Mouse (Mus musculus) midbrain, embryonic 14.5 days (tissue): ENCODE measurements at regions not wholly inside any gene's neighbourhood (a gene's known extent, or its start where the extent isn't known, plus 50 kb on each side); places are given as distances from the start of the nearest gene placed in this dataset.

Source experiments
- ATAC-seq: fragments of 200-750 bp; cut with Nextera tagmentation; 2 replicates; pipeline ENCODE4 v1.8.0; 2017; ENCODE audit warnings: moderate number of reproducible peaks, moderate library complexity; ENCODE audit not compliant: low FRiP score, low TSS enrichment
- DNase-seq: peaks from one replicate; pipeline ENCODE4 v3.0.0-alpha.2; 2015
- H3K27ac ChIP-seq: fragments of 300-500 bp; sonication (generic); replicated peaks from 2 replicates; pipeline ENCODE4 v1.5.1; 2014; ENCODE audit warnings: mild to moderate bottlenecking, low read depth, low read length, moderate library complexity
- H3K27me3 ChIP-seq: fragments of 300-500 bp; sonication (generic); 2 replicates; pipeline ENCODE4 v1.6.1; 2014; ENCODE audit warnings: low read length, control low read depth, mixed read lengths; ENCODE audit not compliant: control insufficient read depth, insufficient read depth
- H3K36me3 ChIP-seq: fragments of 300-500 bp; sonication (generic); 2 replicates; pipeline ENCODE4 v1.6.1; 2014; ENCODE audit warnings: low read length, control low read depth; ENCODE audit not compliant: control insufficient read depth, insufficient read depth
- H3K4me1 ChIP-seq: fragments of 300-500 bp; sonication (generic); 2 replicates; pipeline ENCODE4 v1.6.1; 2014; ENCODE audit warnings: mild to moderate bottlenecking, antibody characterized with exemption, low read length, control low read depth; ENCODE audit not compliant: control insufficient read depth, insufficient read depth
- H3K4me2 ChIP-seq: fragments of 300-500 bp; sonication (generic); 2 replicates; pipeline ENCODE4 v1.6.1; 2014; ENCODE audit warnings: mild to moderate bottlenecking, low read length, moderate library complexity
- H3K4me3 ChIP-seq: fragments of 300-500 bp; sonication (generic); replicated peaks from 2 replicates; pipeline ENCODE4 v1.5.1; 2014; ENCODE audit warnings: low read depth, low read length
- H3K9ac ChIP-seq: fragments of 300-500 bp; sonication (generic); replicated peaks from 2 replicates; pipeline ENCODE4 v1.6.1; 2014; ENCODE audit warnings: mild to moderate bottlenecking, low read length, moderate library complexity
- H3K9me3 ChIP-seq: fragments of 300-500 bp; sonication (generic); 2 replicates; pipeline ENCODE4 v1.6.1; 2016; ENCODE audit warnings: low read length, control low read depth, mixed read lengths; ENCODE audit not compliant: control insufficient read depth
- WGBS: fragments of 180-500 bp; shearing (Covaris S2); extraction: QIAGEN DNeasy Blood & Tissue Kit; methylation state at CpG from one replicate; pipeline ENCODE4 v1.1.7; 2014; 5-methylcytosine and 5-hydroxymethylcytosine counted together

DNA sequence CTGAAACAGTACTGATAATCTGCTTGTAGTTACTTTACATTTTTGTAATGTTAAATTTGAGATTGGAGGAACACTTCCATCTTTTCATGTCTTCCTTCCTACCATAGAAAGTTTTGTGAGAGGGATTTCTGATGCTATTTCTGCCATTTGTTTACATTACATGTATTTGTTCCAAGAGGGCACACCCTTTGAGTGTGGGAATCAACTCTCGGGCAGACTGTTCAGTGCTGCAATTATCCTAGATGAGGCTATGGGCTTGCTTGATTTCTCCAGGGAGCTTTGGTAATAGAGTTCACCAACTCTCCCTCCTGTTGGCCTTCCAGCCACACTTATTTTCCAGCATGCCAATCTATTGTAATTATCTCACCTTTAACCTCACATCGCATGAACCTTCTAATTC is 52.4 kb downstream of the Gm13691 start:
- no peak for ATAC-seq
- Histone ChIP-seq H3K9me3 (no peaks in the 10 kb centered on the region), H3K4me3 (no peak overlapping the region), H3K27ac (no peak overlapping the region), H3K36me3 (no peaks in the 10 kb centered on the region), H3K9ac (no peak overlapping the region), H3K27me3 (no peaks in the 10 kb centered on the region), H3K4me2 (no peak overlapping the region), H3K4me1 (no peaks in the 10 kb centered on the region)
- 51% methylated on average over 2 of the region's 2 CpGs for WGBS
- no peak for DNase-seq

DNA sequence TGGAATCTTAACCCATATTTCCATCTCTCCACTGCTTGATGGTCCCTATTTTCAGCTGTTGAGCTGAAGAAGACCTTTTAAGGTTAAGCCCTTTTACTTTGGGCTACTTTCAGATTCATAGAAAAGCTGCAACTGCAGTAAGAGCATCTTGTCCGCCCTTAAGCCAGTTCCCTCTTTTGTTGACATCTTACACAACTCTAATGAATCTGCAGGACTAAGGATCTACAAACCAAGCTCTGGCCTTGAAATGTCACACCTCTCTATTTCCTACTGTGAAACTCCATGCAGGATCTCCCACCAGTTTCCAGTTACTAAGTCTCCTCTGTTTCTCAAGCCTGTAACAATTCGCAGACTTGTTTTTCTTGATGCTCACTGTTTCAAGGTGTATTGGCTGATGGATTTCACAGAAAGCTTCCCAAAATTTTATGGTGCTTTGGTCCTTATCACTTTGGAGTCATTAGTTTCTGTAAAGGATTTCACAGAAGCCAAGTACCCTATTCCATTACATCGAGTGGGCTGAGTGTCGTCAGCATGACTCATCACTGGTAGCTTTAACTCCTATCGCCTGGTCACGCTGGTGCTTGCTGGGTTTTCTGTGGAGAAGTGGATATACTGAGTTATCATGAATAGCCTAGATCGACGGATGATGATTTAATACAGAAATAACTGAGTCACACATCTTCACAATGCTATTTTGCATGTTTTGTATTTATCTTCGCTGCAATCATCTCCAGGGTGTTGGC is 58.2 kb downstream of the Gm13691 start:
- WGBS, result 92% methylated on average over 9 of the region's 9 CpGs
- no peaks in the 10 kb centered on the region for H3K4me1 ChIP-seq
- no peak overlapping the region for H3K4me3 ChIP-seq
- H3K27me3 ChIP-seq, result no peaks in the 10 kb centered on the region
- H3K9me3 ChIP-seq, result no peaks in the 10 kb centered on the region
- ATAC-seq (no peak), DNase-seq (no peak)
- no peak overlapping the region for H3K4me2 ChIP-seq
- H3K9ac ChIP-seq, result no peak overlapping the region
- H3K27ac ChIP-seq, result no peak overlapping the region
- H3K36me3 ChIP-seq, result no peaks in the 10 kb centered on the region

DNA sequence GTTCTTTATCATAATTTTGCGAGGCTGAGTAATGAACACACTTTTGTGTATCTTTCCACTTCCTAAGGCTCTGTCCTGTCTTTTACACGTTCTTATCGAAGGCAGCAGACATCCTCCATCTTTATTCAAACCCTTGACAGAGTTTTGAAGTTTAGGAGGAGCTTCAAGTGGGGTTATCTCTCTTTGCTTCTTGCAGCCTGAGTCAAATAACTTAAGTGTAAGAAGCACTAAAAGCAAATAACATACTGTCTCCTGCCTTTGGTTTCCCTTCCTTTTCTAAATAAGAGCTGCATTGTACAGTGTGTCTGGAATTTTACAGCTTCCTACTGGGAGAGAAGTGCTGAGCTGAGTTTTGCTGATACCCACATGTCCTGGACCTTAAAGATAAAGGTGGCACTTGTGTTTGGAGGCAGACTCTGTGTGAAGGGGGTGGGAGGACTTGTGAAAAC is 61.6 kb downstream of the Gm13691 start:
- 82% methylated on average over 3 of the region's 3 CpGs for WGBS
- Histone ChIP-seq H3K9ac (no peak overlapping the region), H3K9me3 (no peaks in the 10 kb centered on the region), H3K4me3 (no peak overlapping the region), H3K4me1 (no peaks in the 10 kb centered on the region), H3K4me2 (no peak overlapping the region), H3K36me3 (no peaks in the 10 kb centered on the region), H3K27ac (no peak overlapping the region), H3K27me3 (no peaks in the 10 kb centered on the region)
- DNase-seq, result no peak
- ATAC-seq, result no peak

DNA sequence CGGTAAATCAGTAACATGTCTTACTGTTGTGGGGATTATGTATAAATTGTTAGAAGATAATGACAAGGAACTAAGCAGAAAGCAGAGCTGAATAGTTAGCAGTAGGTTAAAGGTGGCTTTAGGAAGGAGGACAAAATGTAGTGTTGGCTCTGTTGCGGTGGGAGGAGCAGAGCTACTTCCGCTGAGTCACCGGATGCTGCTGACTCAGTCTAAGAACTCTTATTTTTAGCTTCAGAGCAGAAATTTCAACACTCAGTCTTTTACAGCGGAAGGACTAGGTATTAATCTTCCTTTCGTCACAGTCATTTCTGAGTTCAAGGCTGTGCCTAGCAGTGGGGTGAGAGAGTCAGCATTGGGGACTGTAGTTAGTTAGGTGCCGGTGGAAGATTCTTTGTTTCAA is 68.9 kb downstream of the Gm13691 start:
- no peak for ATAC-seq
- H3K4me1 ChIP-seq, result no peaks in the 10 kb centered on the region

DNA sequence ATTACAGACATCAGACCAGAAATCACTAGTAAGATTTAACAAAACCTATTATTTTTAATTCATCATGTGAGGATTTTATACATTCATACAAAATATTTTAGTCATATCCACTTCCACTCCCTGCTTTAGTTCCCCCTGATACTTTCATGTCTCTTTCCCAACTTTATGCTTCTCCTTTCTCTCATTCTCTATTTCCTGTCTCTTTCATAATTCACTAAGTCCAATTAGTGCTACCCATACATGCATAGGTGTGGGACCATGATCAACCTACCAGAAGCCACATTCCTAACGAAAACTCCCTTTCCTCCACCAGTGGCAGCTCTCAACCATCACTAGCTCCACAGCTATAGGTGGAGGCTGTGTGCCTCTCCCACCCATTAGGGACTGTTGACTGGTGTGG is 70.9 kb downstream of the Gm13691 start:
- H3K4me3 ChIP-seq, result no peak overlapping the region
- no peak for ATAC-seq
- H3K36me3 ChIP-seq, result no peaks in the 10 kb centered on the region
- no peak overlapping the region for H3K9ac ChIP-seq
- no peaks in the 10 kb centered on the region for H3K27me3 ChIP-seq
- H3K4me1 ChIP-seq, result no peaks in the 10 kb centered on the region
- no peak overlapping the region for H3K4me2 ChIP-seq
- no peak overlapping the region for H3K27ac ChIP-seq
- 81% methylated on average over 1 of the region's 1 CpGs for WGBS
- no peaks in the 10 kb centered on the region for H3K9me3 ChIP-seq
- DNase-seq, result no peak

More for the DNA sequence above, 68.9 kb downstream of the Gm13691 start:
- Histone ChIP-seq H3K27me3 (no peaks in the 10 kb centered on the region), H3K27ac (no peak overlapping the region), H3K9ac (no peak overlapping the region), H3K4me2 (no peak overlapping the region), H3K36me3 (no peaks in the 10 kb centered on the region), H3K4me3 (no peak overlapping the region), H3K9me3 (no peaks in the 10 kb centered on the region)
- no peak for DNase-seq
- WGBS, result 94% methylated on average over 7 of the region's 7 CpGs

DNA sequence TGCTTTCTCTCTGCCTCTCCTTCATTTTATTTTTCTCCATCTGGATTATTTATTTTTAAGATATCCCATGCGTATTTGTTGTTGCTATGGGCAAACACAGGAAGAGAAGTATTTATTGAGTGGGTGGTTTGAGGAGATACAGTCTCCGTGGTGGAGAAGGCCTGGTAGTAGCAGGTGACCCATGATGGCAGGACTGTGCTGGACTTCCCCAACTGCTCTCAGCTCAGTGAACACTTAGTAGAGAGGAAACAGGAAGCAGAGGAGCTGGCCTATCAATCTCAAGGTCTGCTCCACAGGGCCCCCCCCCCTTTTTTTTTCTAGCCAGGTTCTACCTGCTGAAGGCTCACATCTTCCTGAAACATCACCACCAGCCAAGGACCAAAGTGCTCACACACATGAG is 74.0 kb downstream of the Gm13691 start:
- DNase-seq (no peak), ATAC-seq (no peak)
- no peak overlapping the region for H3K27ac ChIP-seq
- H3K36me3 ChIP-seq, result no peaks in the 10 kb centered on the region
- H3K27me3 ChIP-seq, result no peaks in the 10 kb centered on the region
- H3K4me3 ChIP-seq, result no peak overlapping the region
- H3K9me3 ChIP-seq, result no peaks in the 10 kb centered on the region
- H3K4me2 ChIP-seq, result no peak overlapping the region
- no peaks in the 10 kb centered on the region for H3K4me1 ChIP-seq
- WGBS, result 89% methylated on average over 2 of the region's 2 CpGs
- no peak overlapping the region for H3K9ac ChIP-seq

DNA sequence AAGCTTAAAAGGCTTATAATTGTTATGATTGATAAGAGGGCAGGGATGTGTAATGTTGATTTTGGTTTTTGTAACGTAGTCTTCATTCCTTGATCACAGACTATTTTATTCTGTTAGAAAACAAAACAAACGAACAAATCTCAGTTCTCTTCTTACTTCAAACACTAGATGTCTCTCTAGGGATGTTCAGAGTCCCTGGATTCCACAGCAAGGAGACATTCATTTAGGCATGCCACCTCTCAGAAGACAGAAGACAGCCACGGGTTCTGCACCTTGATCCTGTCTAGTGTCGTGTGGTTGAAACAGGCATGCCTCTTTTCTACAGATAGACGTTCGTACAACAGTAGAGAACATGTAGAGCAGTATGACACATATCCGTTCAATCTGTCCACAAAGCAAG is 74.7 kb downstream of the Gm13691 start:
- DNase-seq (no peak), ATAC-seq (no peak)
- H3K9ac ChIP-seq, result no peak overlapping the region
- no peaks in the 10 kb centered on the region for H3K27me3 ChIP-seq
- no peaks in the 10 kb centered on the region for H3K9me3 ChIP-seq
- no peaks in the 10 kb centered on the region for H3K36me3 ChIP-seq
- no peak overlapping the region for H3K4me2 ChIP-seq
- no peak overlapping the region for H3K27ac ChIP-seq
- H3K4me1 ChIP-seq, result no peaks in the 10 kb centered on the region
- no peak overlapping the region for H3K4me3 ChIP-seq
- WGBS, result 75% methylated on average over 7 of the region's 7 CpGs

DNA sequence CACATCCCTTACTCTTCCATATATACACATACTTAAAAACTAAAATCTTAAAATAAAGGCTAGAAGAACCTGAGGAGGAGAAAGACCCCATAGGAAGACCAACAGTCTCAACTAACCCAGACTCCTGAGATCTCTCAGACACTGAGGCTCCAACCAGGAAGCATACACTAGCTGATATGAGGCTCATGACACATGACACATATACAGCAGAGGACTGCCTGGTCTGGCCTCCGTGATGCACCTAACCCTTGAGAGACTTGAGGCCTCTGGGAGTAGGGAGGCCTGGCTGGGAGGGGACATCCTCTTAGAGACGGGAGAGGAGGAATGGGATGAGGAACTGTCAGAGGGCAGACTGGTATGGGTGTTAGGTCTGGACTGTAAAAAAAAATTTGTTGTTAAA is 75.4 kb downstream of the Gm13691 start:
- Histone ChIP-seq H3K27me3 (no peaks in the 10 kb centered on the region), H3K9me3 (no peaks in the 10 kb centered on the region), H3K4me1 (no peaks in the 10 kb centered on the region), H3K36me3 (no peaks in the 10 kb centered on the region), H3K4me3 (no peak overlapping the region), H3K27ac (no peak overlapping the region), H3K4me2 (no peak overlapping the region), H3K9ac (no peak overlapping the region)
- WGBS, result 94% methylated on average over 2 of the region's 2 CpGs
- ATAC-seq (no peak), DNase-seq (no peak)

DNA sequence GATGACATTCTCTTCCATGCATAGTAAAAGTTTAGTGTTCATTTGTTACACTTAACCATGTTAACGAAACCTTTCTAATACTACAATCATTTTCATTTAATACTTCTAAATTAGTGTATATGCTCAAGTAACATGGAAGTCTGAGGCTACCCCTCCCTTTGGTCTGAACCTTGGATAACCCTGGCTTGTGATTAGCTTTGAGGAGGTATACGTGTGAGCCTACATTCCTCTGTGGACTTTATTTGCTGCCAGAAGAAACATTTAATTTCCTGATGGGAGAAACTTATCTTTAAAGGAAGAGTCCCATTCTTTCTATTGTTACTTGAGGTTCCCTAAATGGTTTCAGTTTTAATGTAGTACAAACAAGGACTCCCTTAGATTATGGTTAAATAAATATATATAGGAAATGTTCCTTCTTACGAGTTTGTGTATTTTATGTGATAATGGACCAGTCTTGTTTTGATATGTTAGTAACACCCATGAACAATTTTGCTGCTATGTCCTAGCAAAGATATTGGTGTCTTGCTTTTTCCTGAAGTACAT is 75.9 kb downstream of the Gm13691 start:
- DNase-seq (no peak), ATAC-seq (no peak)
- WGBS, result 93% methylated on average over 3 of the region's 3 CpGs
- no peaks in the 10 kb centered on the region for H3K9me3 ChIP-seq
- H3K27ac ChIP-seq, result no peak overlapping the region
- H3K36me3 ChIP-seq, result no peaks in the 10 kb centered on the region
- H3K27me3 ChIP-seq, result no peaks in the 10 kb centered on the region
- H3K4me3 ChIP-seq, result no peak overlapping the region
- no peak overlapping the region for H3K9ac ChIP-seq
- no peaks in the 10 kb centered on the region for H3K4me1 ChIP-seq
- no peak overlapping the region for H3K4me2 ChIP-seq
